Mouse (Mus musculus) olfactory bulb, adult 2 months (tissue): ENCODE data around the gene Tpd52l1.

Source experiments
- CTCF ChIP-seq: fragments of 200-500 bp; IDR thresholded peaks from 2 replicates; pipeline ENCODE4 v1.5.1; 2012; ENCODE audit warnings: low read depth, mild to moderate bottlenecking, low read length, moderate library complexity; ENCODE audit not compliant: insufficient read depth
- POLR2A ChIP-seq: fragments of 200-500 bp; IDR thresholded peaks from 2 replicates; pipeline ENCODE4 v1.6.1; 2012; ENCODE audit warnings: mild to moderate bottlenecking, low read depth, low read length, moderate library complexity; ENCODE audit not compliant: insufficient read depth

GRCm38 (mm10) chr10:31441491-31441890, 4.3 kb downstream of the Tpd52l1 start:
- TF ChIP-seq POLR2A (no peak), CTCF (no peak)
